Mouse (Mus musculus) ovary, postnatal 36 days (tissue): ENCODE data around the gene Nes.

Experiments
- DNase-seq: peaks from one replicate; pipeline ENCODE4 v3.0.0; 2022; ENCODE audit warnings: low spot score, mixed read lengths

The Nes gene

GRCm38 (mm10) chr3:88022322-88023191 lies 51.7 kb downstream of the Nes start:
- peak; percentile 92 for DNase-seq

GRCm38 (mm10) chr3:88023192-88024074 lies 52.6 kb downstream of the Nes start:
- peak; percentile 9 for DNase-seq

- no peak for DNase-seq
Measured at GRCm38 (mm10) chr3:88026823-88027222, 55.9 kb downstream of the Nes start.

GRCm38 (mm10) chr3:88027434-88028186 lies 56.7 kb downstream of the Nes start, which contains the start of gene Hapln2:
Gene Hapln2 (minus strand): TSS chr3:88027583.
- DNase-seq: no peak
